Mouse (Mus musculus) ES-E14 (cell line): ENCODE results near the gene Sgms1.

Experiments used
- CHD2 ChIP-seq: IDR thresholded peaks from 2 replicates; pipeline ENCODE4 v1.6.1; 2014; ENCODE audit warnings: mild to moderate bottlenecking, low read depth, low read length, inconsistent platforms
- HCFC1 ChIP-seq: IDR thresholded peaks from 2 replicates; pipeline ENCODE4 v1.6.1; 2012; ENCODE audit warnings: low read length, inconsistent platforms, borderline replicate concordance; ENCODE audit not compliant: insufficient read depth
- MAFK ChIP-seq: IDR thresholded peaks from 2 replicates; pipeline ENCODE4 v1.6.1; 2014; ENCODE audit warnings: mild to moderate bottlenecking, low read depth, low read length, inconsistent platforms; ENCODE audit not compliant: insufficient read depth
- ZC3H11A ChIP-seq: IDR thresholded peaks from 2 replicates; pipeline ENCODE4 v1.6.1; 2012; ENCODE audit warnings: low read depth, mild to moderate bottlenecking, inconsistent platforms, low read length, borderline replicate concordance
- ZNF384 ChIP-seq: IDR thresholded peaks from 2 replicates; pipeline ENCODE4 v1.6.1; 2012; ENCODE audit warnings: low read depth, low read length, inconsistent platforms

DNA sequence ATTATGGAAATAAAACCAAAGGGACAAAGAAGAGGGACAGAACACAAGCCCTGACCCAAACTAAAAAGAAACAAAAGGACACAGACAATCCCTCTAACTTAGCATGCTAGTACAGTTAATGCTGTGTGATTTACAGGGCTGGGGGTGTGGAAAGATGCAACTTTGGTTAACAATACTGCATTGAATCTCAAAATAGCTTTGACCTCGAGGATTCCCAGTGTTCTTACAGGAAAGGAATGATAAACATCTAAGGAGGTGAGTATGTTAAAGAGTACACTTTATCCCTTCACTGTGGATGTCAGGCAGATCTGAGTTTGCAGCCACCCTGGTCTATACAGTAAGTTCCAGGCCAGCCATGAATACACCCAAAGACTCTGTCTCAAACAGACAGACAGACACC is 194.7 kb downstream of the Sgms1 start:
- TF ChIP-seq ZC3H11A = peak; percentile 10; the same call in 1 of the 2 replicates
- TF ChIP-seq HCFC1 = peak; percentile 40; the same call in 1 of the 2 replicates
- TF ChIP-seq CHD2 = peak; percentile 53; the same call in 1 of the 2 replicates
- no peak for TF ChIP-seq MAFK
- TF ChIP-seq ZNF384 = no peak
